ENCODE assay signal across 8 mouse cellular contexts in the genomic region with DNA sequence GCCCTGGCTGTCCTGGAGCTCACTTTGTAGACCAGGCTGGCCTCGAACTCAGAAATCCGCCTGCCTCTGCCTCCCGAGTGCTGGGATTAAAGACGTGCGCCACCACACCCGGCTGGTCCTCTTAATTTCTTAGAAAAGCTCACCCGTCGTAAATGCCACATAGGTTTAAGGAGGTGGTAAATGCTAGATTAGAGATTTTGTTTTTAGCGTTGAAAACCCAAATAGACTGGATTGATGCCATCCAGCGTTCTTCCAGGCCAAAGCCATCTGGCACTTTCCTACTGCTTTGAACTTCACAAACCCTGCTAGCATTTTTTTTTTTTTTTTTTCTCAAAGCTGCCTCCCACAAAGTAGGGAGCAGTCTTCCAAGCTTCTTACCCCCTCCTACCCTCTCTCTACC. TPM values are rescaled to one million over a fixed set of nuclear protein-coding genes. Genes with fewer than 3 reads are reported as not detected.
A peak's percentile ranks its signal among the peaks of the same experiment; 100 is the strongest.
DNase-seq lines count a peak whose midpoint lies in the region; ATAC-seq and TF ChIP-seq lines count a peak whose summit lies in the region.

No protein-coding gene starts in this region.

- TF ChIP-seq POLR2A in heart, adult 2 months (IDR thresholded peaks at IDR 0.05; ENCODE audit: insufficient read depth, low read depth, low read length) = no peak

- H3K4me1 ChIP-seq in heart, embryonic 16.5 days (ENCODE audit: control insufficient read depth, insufficient read depth, low read length) = peaks cover 7% of the 10 kb centered on the region
- H3K4me1 ChIP-seq in heart, adult 2 months (ENCODE audit: control insufficient read depth, insufficient read depth, low read length) = peaks cover 2% of the 10 kb centered on the region

- peak overlapping the region; percentile 76 for H3K4me2 ChIP-seq in heart, embryonic 16.5 days (ENCODE audit: low read depth, low read length)

- no peaks in the 10 kb centered on the region for H3K9me3 ChIP-seq in heart, embryonic 16.5 days (replicated peaks; ENCODE audit: control insufficient read depth, low read length)

- H3K36me3 ChIP-seq in heart, embryonic 16.5 days (ENCODE audit: control insufficient read depth, insufficient read depth) = peaks cover 23% of the 10 kb centered on the region
- H3K36me3 ChIP-seq in heart, adult 2 months (ENCODE audit: control insufficient read depth, insufficient read depth, low read length) = no peaks in the 10 kb centered on the region; the same call in 1 of the 2 replicates

- no peak overlapping the region for H3K27ac ChIP-seq in heart, embryonic 16.5 days (ENCODE audit: low read length)
- H3K27ac ChIP-seq in heart, adult 2 months = no peak overlapping the region

- H3K4me3 ChIP-seq in heart, embryonic 16.5 days (ENCODE audit: low read length) = peak overlapping the region; percentile 79; the same call in 1 of the 2 replicates
- no peak overlapping the region for H3K4me3 ChIP-seq in heart, adult 2 months

- no peak for TF ChIP-seq CTCF in heart, adult 2 months (IDR thresholded peaks at IDR 0.05)

- TF ChIP-seq EP300 in heart, adult 2 months (IDR thresholded peaks at IDR 0.05; ENCODE audit: insufficient read depth, low read depth, low read length) = no peak

- no peak for ATAC-seq in heart, embryonic 16.5 days (replicated peaks; ENCODE audit: extremely low read depth, insufficient read depth, low FRiP score)

- 85% methylated on average over 9 of the region's 10 CpGs for WGBS in heart, embryonic 16.5 days
- 89% methylated on average over 10 of the region's 10 CpGs for WGBS in heart, adult 2 months

- H3K9ac ChIP-seq in heart, embryonic 16.5 days (ENCODE audit: low read length) = no peak overlapping the region
- no peak overlapping the region for H3K9ac ChIP-seq in heart, adult 2 months (ENCODE audit: low read depth, low read length)

- no peaks in the 10 kb centered on the region; the same call in 1 of the 2 replicates for H3K79me2 ChIP-seq in heart, adult 2 months (replicated peaks; ENCODE audit: control insufficient read depth, insufficient read depth, low read length)

- no peaks in the 10 kb centered on the region for H3K27me3 ChIP-seq in heart, embryonic 16.5 days (ENCODE audit: control insufficient read depth, insufficient read depth, low read length)
- H3K27me3 ChIP-seq in heart, adult 2 months (ENCODE audit: control insufficient read depth, insufficient read depth, low read length) = no peaks in the 10 kb centered on the region

- no peak for DNase-seq in heart, adult 2 months
- peak; percentile 7 for DNase-seq in 3134 (ENCODE audit: extremely low read depth, insufficient read length, low spot score)
- DNase-seq in cerebellum, adult 8-10 months = peak; percentile 19
- DNase-seq in layer of hippocampus, postnatal 14 days (ENCODE audit: low spot score in 2 of 2) = peak; percentile 9 to 28
- DNase-seq in adrenal gland, adult (ENCODE audit: inconsistent age in 2 of 2, low spot score in 1 of 2) = no peak
- no peak for DNase-seq in thymus, postnatal 4 days
- no peak for DNase-seq in thymus, adult 18-20 months

- intact Hi-C loops in heart, adult 2 months (cut with DNase I) = no loop called here

RNA-seq across cellular contexts. Expression of a gene that starts 24.4 kb away (rescaled TPM):
- polyA plus RNA-seq in heart, embryonic 16.5 days (2015; fragmentation: Nextera tagmentation; extraction: Ambion mirVana) = 80.8 and 82.3 TPM in 2 replicates
- 10 to 100 TPM; 68.6 to 77.1 TPM for total RNA-seq in heart, adult 2 months (2021)
- 18.2 and 33.0 TPM in 2 replicates for polyA plus RNA-seq in heart, adult 2 months (2012; rRNA removed)
- total RNA-seq in layer of hippocampus, postnatal 14 days (2021) = 100 to 1,000 TPM; 109 to 112 TPM

RNA-seq across cellular contexts. Expression of a gene that starts 36.3 kb away (rescaled TPM):
- 11.7 and 12.5 TPM in 2 replicates for polyA plus RNA-seq in heart, embryonic 16.5 days (2015; fragmentation: Nextera tagmentation; extraction: Ambion mirVana)
- 1 to 10 TPM; 8.9 to 9.0 TPM for total RNA-seq in heart, adult 2 months (2021)
- polyA plus RNA-seq in heart, adult 2 months (2012; rRNA removed) = 1.7 and 4.2 TPM in 2 replicates
- 10 to 100 TPM; 28.0 to 29.9 TPM for total RNA-seq in layer of hippocampus, postnatal 14 days (2021)

RNA-seq across cellular contexts. Expression of a gene that starts 36.5 kb away (rescaled TPM):
- polyA plus RNA-seq in heart, embryonic 16.5 days (2015; fragmentation: Nextera tagmentation; extraction: Ambion mirVana) = 74.5 and 94.5 TPM in 2 replicates
- total RNA-seq in heart, adult 2 months (2021) = 10 to 100 TPM; 18.6 to 19.3 TPM
- polyA plus RNA-seq in heart, adult 2 months (2012; rRNA removed) = 3.4 and 5.1 TPM in 2 replicates
- 10 to 100 TPM; 32.4 to 35.3 TPM for total RNA-seq in layer of hippocampus, postnatal 14 days (2021)

RNA-seq across cellular contexts. Expression of a gene that starts 37.9 kb away (rescaled TPM):
- 15.6 and 18.0 TPM in 2 replicates for polyA plus RNA-seq in heart, embryonic 16.5 days (2015; fragmentation: Nextera tagmentation; extraction: Ambion mirVana)
- total RNA-seq in heart, adult 2 months (2021) = 10 to 100 TPM; 49.2 to 57.9 TPM
- polyA plus RNA-seq in heart, adult 2 months (2012; rRNA removed) = 2.8 and 7.6 TPM in 2 replicates
- total RNA-seq in layer of hippocampus, postnatal 14 days (2021) = 10 to 100 TPM; 52.0 to 55.0 TPM

Comparison
In these comparisons a context has a peak if more than half of its experiments do, and no peak if none do; other contexts are left out.
1. DNase-seq: peak in 3134 (single experiment), cerebellum, adult 8-10 months (single experiment) and layer of hippocampus, postnatal 14 days (2 of 2); none in heart, adult 2 months (0 of 2), adrenal gland, adult (0 of 2), thymus, postnatal 4 days (single experiment) and thymus, adult 18-20 months (0 of 2).